Mouse (Mus musculus) small intestine, adult 2 months (tissue): ENCODE results near the gene Stambpl1.

Experiments
- CTCF ChIP-seq: fragments of 200-500 bp; IDR thresholded peaks from 2 replicates; pipeline ENCODE4 v1.5.1; 2012; ENCODE audit warnings: low read depth, mild to moderate bottlenecking, control low read depth, inconsistent platforms, low read length, moderate library complexity, mixed read lengths; ENCODE audit not compliant: insufficient replicate concordance, insufficient read length; ENCODE audit errors: extremely low read depth
- POLR2A ChIP-seq: fragments of 200-500 bp; IDR thresholded peaks from 2 replicates; pipeline ENCODE4 v1.6.1; 2012; ENCODE audit warnings: low read depth, mild to moderate bottlenecking, control low read depth, inconsistent platforms, low read length, moderate library complexity

DNA sequence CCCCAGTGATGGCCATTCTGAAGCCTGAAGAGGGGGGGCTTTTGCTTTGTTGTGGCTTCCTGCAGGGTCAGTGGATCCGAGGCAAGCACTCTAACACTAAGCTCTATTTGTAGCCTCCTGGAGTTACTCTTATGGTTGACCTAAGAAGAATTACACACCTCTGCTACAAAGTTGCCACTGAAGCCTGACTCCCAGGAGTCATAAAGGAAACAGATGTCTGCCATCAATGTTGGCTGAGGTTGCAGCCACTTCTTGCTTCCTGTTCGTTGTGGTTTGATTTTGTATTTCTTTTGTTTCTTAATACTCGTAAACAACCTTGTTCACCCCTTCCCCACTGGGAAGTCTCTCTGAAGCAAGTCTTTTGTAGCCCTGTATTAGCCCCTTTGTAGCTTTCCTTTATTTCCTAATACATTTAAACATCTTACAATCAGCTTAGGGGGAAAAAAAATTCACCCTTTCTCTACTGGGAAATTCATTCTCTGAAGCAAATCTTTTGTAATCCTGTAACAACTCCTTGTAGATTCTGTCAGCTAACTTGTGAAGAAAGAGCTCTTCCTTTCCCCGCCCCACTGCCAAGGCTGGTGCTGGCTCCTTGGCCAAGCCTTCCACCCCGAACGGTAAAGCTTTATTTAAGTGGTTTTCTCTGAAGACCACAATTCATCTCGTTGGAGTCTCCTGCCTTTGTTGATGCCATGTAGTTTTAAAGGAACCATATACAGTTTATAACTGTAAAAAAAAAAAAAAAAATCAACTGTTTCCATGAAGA lies 23.9 kb upstream of the Stambpl1 start:
- TF ChIP-seq CTCF (no peak), POLR2A (no peak)
